Mouse (Mus musculus) limb, embryonic 10.5 days (tissue): ENCODE measurements at regions not wholly inside any gene's neighbourhood (a gene's known extent, or its start where the extent isn't known, plus 50 kb on each side); places are given as distances from the start of the nearest gene placed in this dataset.

Source experiments
- DNase-seq: peaks from one replicate; pipeline ENCODE4 v3.0.0-alpha.2; 2017; ENCODE audit warnings: low spot score
- H3K27ac ChIP-seq: fragments of 300-500 bp; sonication (generic); 2 replicates; pipeline ENCODE4 v1.5.1; 2016; ENCODE audit warnings: mild to moderate bottlenecking
- H3K27me3 ChIP-seq: fragments of 300-500 bp; sonication (generic); 2 replicates; pipeline ENCODE4 v1.6.1; 2016; ENCODE audit warnings: low read depth, mild to moderate bottlenecking; ENCODE audit not compliant: poor library complexity, severe bottlenecking
- H3K36me3 ChIP-seq: fragments of 300-500 bp; sonication (generic); 2 replicates; pipeline ENCODE4 v1.6.1; 2016; ENCODE audit warnings: mild to moderate bottlenecking, moderate library complexity
- H3K4me1 ChIP-seq: fragments of 300-500 bp; sonication (generic); 2 replicates; pipeline ENCODE4 v1.6.1; 2016
- H3K4me3 ChIP-seq: fragments of 300-500 bp; sonication (generic); 2 replicates; pipeline ENCODE4 v1.5.1; 2016; ENCODE audit warnings: mild to moderate bottlenecking, moderate library complexity
- H3K9me3 ChIP-seq: fragments of 300-500 bp; sonication (generic); replicated peaks from 2 replicates; pipeline ENCODE4 v1.6.1; 2016; ENCODE audit warnings: mild to moderate bottlenecking
- whole genome bisulfite sequencing: fragments of 180-500 bp; shearing (Covaris S2); methylation state at CpG from one replicate; pipeline ENCODE4 v1.1.7; 2016; 5-methylcytosine and 5-hydroxymethylcytosine counted together

DNA sequence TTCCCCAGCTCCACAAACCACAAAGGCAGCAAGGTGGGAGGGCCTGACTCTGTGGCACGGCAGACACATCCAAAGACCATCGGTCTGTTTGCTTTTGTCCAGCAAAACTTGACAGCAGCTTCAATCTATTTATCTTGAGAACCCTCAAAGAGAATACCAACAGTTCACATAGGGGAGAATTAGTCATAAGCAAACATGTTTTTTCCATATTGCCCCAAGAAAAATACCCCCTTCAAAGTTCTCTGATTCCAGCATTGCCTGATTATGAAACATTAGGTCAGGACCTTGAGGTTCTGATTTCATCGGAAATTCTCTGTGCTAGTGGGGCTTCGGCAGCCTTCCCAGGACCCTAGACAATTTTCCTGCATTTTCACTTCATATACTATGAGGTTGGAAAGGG, 348.4 kb upstream of the Trib2 start:
- H3K27me3 ChIP-seq: no peaks in the 10 kb centered on the region
- H3K27ac ChIP-seq: no peak overlapping the region
- WGBS: 89% methylated on average over 4 of the region's 4 CpGs

DNA sequence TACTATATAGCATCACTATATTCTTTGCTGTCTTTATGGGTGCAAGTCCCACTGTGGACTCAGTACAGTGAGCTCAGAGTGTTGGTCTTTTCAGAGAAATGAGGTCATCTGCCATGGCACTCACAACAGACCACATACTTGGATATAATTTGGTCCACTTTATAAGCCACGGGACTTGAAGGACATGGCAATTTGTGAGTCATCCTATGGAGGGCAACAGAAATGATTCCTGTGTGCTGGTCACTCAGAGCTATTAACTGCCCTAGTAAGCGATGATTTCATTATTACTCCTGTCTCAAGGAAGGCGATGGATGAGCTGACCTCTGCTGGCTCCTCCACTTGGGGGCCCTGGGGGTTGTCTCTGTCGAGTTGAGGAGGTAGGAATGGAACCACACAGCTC, 345.2 kb upstream of the Trib2 start:
- H3K27me3 ChIP-seq: no peaks in the 10 kb centered on the region
- H3K36me3 ChIP-seq: no peaks in the 10 kb centered on the region
- WGBS: 78% methylated on average over 4 of the region's 4 CpGs
- no peak for DNase-seq
- no peak overlapping the region for H3K27ac ChIP-seq
- no peak overlapping the region for H3K4me3 ChIP-seq
- H3K9me3 ChIP-seq: no peaks in the 10 kb centered on the region
- no peaks in the 10 kb centered on the region for H3K4me1 ChIP-seq

More for the DNA sequence above, 348.4 kb upstream of the Trib2 start:
- H3K9me3 ChIP-seq: no peaks in the 10 kb centered on the region
- H3K4me1 ChIP-seq: no peaks in the 10 kb centered on the region
- no peak for DNase-seq
- H3K36me3 ChIP-seq: no peaks in the 10 kb centered on the region
- no peak overlapping the region for H3K4me3 ChIP-seq

DNA sequence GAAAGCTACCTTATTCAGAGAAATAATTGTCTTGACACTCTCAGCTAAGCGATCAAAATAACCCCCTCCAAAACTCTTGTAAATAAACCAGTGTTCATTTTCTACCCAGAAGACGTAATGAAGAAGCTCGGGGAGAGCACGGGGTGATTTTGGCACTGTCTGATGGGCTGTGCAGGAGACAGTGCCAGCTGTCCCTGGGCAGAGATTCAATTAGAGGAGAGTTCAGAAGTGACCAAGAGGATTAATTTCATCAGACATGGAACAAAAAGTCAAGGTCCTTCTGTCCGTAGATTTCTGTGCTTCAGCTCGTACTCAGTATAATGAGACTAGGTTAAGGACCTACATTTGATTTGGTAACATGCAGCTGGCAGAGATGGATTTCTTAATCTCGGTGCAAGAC, 341.2 kb upstream of the Trib2 start:
- Histone ChIP-seq H3K27ac (no peak overlapping the region), H3K27me3 (no peaks in the 10 kb centered on the region), H3K4me1 (no peaks in the 10 kb centered on the region), H3K9me3 (no peaks in the 10 kb centered on the region), H3K4me3 (no peak overlapping the region), H3K36me3 (no peaks in the 10 kb centered on the region)
- 92% methylated on average over 7 of the region's 7 CpGs for WGBS
- no peak for DNase-seq

DNA sequence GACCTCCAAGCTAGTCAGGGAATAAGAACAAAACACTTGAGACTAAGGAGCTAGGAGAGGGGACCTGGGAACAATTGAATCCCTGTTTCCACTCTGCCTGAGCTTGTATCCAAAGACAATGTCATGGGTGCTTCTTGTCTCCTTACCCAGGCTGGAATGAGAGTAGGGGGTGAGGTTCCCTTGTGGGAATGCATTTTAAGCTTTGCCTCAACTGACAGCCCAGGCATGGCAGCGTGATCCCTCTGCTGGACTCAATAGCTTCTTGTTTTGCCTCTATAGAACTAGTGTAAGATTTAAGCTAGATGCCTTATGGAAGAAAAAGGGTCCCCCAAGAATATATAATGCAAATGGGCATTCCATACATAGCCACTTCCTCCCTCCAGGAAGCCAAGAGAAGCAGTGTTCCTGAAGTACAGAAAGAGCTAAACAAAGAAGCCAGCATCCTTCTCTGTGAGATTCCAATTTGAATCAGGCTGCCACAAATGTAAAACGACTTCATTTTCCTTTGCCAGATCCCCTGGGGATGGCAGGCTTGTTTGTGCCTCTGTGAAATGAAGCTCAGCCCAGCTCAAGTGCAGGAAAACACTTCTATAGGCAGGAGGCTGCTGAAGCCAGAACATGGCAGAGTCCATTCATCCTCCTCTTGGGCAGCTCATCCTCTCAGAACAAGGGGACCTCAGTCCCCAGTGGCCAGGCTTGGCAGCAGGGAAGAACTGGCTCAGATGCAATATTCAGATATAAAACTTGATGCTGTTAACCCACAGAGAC, 339.3 kb upstream of the Trib2 start:
- DNase-seq: no peak
- Histone ChIP-seq H3K9me3 (no peaks in the 10 kb centered on the region), H3K27ac (no peak overlapping the region), H3K4me3 (no peak overlapping the region), H3K4me1 (no peaks in the 10 kb centered on the region), H3K36me3 (no peaks in the 10 kb centered on the region), H3K27me3 (no peaks in the 10 kb centered on the region)
- 25% methylated on average over 2 of the region's 2 CpGs for WGBS

DNA sequence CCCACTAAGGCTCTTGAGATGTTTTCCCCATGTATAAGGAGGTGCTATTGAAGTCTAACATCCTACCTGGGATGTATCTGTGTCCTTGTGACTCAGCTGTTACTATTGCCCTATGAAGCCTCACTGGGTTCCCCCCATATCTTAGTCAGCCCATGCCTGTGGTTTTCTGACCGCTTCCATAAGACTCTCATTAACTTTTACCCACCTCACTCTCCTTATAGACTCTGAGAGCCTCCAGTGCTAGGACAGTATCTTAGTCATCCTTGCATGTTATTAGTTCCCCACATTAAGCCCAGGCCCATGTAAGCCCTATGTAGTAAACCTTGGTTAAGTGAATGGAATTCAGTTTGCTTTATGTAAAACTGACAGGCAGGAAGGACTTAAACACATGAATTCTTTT, 337.5 kb upstream of the Trib2 start:
- H3K27ac ChIP-seq: no peak overlapping the region
- H3K4me3 ChIP-seq: no peak overlapping the region
- H3K9me3 ChIP-seq: no peaks in the 10 kb centered on the region
- H3K36me3 ChIP-seq: no peaks in the 10 kb centered on the region
- 84% methylated on average over 1 of the region's 1 CpGs for WGBS
- DNase-seq: no peak
- no peaks in the 10 kb centered on the region for H3K27me3 ChIP-seq
- H3K4me1 ChIP-seq: no peaks in the 10 kb centered on the region

DNA sequence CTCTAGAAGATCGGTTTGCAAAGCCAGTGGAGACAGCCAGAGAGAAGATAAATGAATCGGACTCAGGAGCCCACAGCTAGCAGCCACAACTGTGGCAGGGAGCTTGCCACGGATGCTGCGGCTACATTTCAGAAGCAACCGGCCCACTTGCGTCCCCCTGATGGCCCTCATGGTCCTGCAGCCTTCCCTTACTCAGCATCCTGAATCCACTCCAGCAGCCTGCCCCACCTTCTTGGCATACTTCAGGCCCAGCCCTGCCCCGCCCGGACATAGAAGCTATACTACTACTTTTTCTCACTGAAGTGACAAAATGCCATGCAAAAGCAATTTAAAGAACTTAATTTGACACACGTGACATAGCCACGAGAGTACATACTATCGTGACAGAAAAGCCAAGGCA, 335.4 kb upstream of the Trib2 start:
- Histone ChIP-seq H3K27ac (no peak overlapping the region), H3K27me3 (no peaks in the 10 kb centered on the region), H3K36me3 (no peaks in the 10 kb centered on the region), H3K4me3 (no peak overlapping the region), H3K4me1 (no peaks in the 10 kb centered on the region), H3K9me3 (no peaks in the 10 kb centered on the region)
- DNase-seq: no peak
- WGBS: 90% methylated on average over 11 of the region's 11 CpGs

DNA sequence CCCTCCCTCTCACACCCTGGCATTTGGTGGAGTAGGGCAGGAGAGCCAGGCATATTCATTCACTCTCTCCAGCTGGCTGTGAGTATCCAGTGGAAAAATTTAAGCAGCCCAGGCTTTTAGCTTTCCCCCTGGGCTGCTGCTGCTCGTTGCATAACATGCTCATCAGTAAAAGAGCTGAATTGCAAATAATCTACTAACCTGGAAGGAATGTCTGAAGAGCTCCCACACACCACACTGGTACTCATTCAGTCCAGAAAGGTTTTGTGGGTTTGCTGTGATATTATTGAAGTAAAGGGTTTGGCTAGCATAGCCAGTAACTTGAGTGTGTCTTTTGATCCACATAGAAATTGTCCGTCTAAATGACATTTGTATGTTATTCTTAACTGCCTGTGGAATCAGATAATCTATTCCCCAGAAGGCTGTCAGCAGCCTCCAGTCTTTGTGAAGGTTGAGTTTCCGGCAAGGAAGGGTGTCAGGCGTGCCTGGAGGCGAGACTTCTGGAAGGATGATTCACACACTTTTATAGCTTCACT, 334.5 kb upstream of the Trib2 start:
- no peaks in the 10 kb centered on the region for H3K4me1 ChIP-seq
- no peak overlapping the region for H3K27ac ChIP-seq
- H3K27me3 ChIP-seq: no peaks in the 10 kb centered on the region
- WGBS: 69% methylated on average over 5 of the region's 5 CpGs
- H3K9me3 ChIP-seq: no peaks in the 10 kb centered on the region
- no peak overlapping the region for H3K4me3 ChIP-seq
- DNase-seq: no peak
- no peaks in the 10 kb centered on the region for H3K36me3 ChIP-seq

DNA sequence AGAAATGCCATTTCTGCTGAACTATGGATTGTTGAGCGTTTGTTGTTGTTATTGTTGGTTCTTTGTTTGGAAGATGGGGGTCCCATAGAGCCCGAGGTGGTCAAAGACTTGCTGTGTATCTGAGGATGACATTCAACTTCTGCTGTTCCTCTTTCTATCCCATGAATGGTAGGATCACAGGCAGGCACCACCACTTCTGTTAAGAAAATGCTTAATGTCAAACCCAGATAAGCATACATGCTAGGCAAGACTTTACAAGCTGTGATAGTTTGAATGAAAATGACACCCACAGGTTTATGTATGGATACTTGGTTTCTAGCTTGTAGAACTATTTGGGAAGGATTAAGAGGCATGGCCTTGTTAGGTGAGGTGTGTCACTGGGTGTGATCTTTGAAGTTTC, 330.2 kb upstream of the Trib2 start:
- 86% methylated on average over 2 of the region's 2 CpGs for WGBS
- Histone ChIP-seq H3K27me3 (no peaks in the 10 kb centered on the region), H3K27ac (no peak overlapping the region), H3K36me3 (no peaks in the 10 kb centered on the region), H3K9me3 (no peaks in the 10 kb centered on the region), H3K4me3 (no peak overlapping the region), H3K4me1 (no peaks in the 10 kb centered on the region)
- DNase-seq: no peak

DNA sequence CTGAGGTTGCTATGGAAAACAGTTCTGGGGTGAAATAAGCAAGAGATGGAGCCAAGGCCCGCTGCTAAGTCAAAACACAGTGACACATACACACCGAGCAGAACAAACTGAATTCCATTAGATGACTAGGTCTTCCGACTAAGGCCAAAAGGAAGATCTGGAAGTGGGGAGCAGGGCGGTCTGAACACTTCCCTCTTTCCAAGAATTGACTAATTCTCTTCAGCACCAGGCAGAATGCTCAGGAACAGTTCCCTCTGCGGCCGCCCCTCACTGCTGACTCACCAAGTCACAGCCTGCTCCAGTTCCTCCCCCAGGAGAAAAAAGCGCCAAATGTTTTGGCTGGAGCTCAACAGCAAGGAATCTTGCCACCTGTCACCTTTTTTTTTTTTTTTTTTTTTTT, 328.9 kb upstream of the Trib2 start:
- H3K9me3 ChIP-seq: no peaks in the 10 kb centered on the region
- H3K27ac ChIP-seq: no peak overlapping the region
- WGBS: 82% methylated on average over 7 of the region's 7 CpGs

DNA sequence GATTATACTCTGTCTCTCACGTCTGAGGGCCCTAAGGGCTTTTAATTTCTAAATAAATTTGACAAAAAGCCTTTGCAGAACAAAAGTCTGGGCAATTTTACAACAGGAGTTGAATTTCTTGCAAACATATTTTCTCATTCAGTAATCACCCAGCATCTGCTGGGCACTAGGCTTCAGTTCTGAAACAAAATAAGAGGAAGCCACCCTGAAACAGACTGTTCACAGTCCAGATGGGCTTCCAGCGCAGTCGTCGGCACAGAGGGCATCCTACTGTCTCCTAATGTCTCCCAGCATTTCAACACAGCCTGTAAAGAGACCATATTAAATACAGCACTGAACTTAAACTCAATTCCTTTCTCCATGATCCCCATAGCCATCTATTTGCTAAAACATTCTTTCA, 324.5 kb upstream of the Trib2 start:
- DNase-seq: no peak
- H3K27me3 ChIP-seq: no peaks in the 10 kb centered on the region
- 85% methylated on average over 4 of the region's 4 CpGs for WGBS
- no peaks in the 10 kb centered on the region for H3K4me1 ChIP-seq
- H3K9me3 ChIP-seq: no peaks in the 10 kb centered on the region
- H3K36me3 ChIP-seq: no peaks in the 10 kb centered on the region
- no peak overlapping the region for H3K27ac ChIP-seq
- H3K4me3 ChIP-seq: no peak overlapping the region

More for the DNA sequence above, 328.9 kb upstream of the Trib2 start:
- Histone ChIP-seq H3K27me3 (no peaks in the 10 kb centered on the region), H3K4me3 (no peak overlapping the region), H3K36me3 (no peaks in the 10 kb centered on the region), H3K4me1 (no peaks in the 10 kb centered on the region)
- no peak for DNase-seq

DNA sequence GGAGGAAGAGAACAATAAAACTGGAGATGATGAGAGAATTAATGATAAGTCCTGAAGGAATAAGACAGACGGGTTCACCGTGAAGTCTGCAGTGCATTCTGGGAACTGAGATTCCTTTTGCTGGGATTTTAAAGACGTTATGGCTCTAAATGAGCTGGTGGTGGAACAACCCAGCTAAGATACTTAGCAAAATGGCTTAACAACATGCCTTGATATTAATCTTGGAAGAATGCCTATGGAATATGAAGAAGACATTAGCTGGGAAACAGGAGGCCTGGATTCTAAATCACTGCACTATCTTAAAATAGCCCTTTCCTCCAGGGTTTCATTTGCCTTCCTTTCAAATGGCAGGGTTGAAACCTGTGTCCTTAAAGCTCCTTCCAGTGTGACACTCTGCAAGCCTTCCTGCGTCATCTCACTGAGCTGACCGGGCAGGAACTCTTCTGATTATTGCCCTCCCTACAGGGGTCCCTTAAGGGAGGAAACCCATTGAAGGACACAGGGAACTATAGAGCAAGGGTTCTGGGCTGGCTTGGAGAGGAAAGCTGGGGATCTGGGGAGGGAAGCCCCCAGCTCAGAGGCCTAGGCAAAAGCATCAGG, 323.9 kb upstream of the Trib2 start:
- WGBS: 70% methylated on average over 5 of the region's 5 CpGs
- H3K27ac ChIP-seq: no peak overlapping the region; the same call in 1 of the 2 replicates
- H3K27me3 ChIP-seq: no peaks in the 10 kb centered on the region
- no peak overlapping the region for H3K4me3 ChIP-seq
- no peaks in the 10 kb centered on the region for H3K9me3 ChIP-seq
- H3K36me3 ChIP-seq: no peaks in the 10 kb centered on the region
- no peaks in the 10 kb centered on the region for H3K4me1 ChIP-seq
- no peak for DNase-seq

DNA sequence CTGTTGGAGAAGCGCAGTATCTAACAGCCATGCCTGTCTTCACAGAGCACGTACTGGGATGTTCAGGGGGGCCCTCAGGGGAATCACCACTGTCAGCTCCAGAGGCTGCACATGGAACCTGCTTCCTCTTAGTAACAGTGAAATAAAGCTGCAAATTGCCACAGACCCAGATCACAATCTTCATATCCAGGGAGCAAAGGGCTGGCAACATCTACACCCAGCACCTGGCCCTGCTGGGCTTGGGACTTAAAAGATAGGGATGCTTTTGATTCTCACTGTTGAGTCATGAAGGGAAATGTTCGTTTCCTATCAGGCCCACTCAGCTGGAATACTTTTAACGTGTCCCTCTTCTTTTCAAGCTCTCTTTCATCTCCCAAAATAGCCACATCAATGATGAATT, 322.4 kb upstream of the Trib2 start:
- H3K27me3 ChIP-seq: no peaks in the 10 kb centered on the region
- 74% methylated on average over 4 of the region's 4 CpGs for WGBS

DNA sequence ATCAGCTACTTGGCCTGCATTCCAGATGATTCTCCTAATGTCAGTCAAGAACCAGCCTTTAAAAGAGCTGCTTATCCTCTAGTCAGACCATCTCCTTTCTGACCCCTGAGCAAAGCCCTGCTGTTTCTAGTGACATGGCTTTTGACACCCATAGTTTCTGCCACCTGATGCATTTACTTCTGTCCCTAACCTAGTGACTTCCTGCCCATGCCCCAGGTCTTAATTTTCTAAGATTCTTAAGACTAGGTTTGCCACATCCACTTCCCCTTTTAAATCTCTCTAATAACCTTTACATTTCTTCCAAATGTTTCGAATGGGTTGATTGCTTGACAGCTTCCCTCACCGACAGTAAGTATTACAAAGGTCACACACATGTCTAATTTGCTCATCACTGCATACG, 321.1 kb upstream of the Trib2 start:
- DNase-seq: no peak
- WGBS: 85% methylated on average over 3 of the region's 3 CpGs
- no peaks in the 10 kb centered on the region for H3K27me3 ChIP-seq
- no peak overlapping the region for H3K27ac ChIP-seq
- no peaks in the 10 kb centered on the region for H3K4me1 ChIP-seq
- no peaks in the 10 kb centered on the region for H3K9me3 ChIP-seq
- H3K4me3 ChIP-seq: no peak overlapping the region
- no peaks in the 10 kb centered on the region for H3K36me3 ChIP-seq

More for the DNA sequence above, 322.4 kb upstream of the Trib2 start:
- H3K4me1 ChIP-seq: no peaks in the 10 kb centered on the region
- no peaks in the 10 kb centered on the region for H3K36me3 ChIP-seq
- no peak overlapping the region for H3K4me3 ChIP-seq
- no peaks in the 10 kb centered on the region for H3K9me3 ChIP-seq
- no peak for DNase-seq
- H3K27ac ChIP-seq: no peak overlapping the region
